Mouse (Mus musculus): ENCODE measurements around the gene Mapkap1.
A peak's percentile ranks its signal among the peaks of the same experiment; 100 is the strongest.

Gene Mapkap1

GRCm38 (mm10) chr2:34406601-34407464 is at the start of gene Mapkap1:
Mapkap1 (plus strand) TSS chr2:34406771.
- peak; percentile 88 for DNase-seq (ENCODE audit: low read depth, low spot score)

GRCm38 (mm10) chr2:34363678-34364077 is 42.9 kb upstream of the Mapkap1 start:
- no peak for DNase-seq (ENCODE audit: low read depth, low spot score)

DNA sequence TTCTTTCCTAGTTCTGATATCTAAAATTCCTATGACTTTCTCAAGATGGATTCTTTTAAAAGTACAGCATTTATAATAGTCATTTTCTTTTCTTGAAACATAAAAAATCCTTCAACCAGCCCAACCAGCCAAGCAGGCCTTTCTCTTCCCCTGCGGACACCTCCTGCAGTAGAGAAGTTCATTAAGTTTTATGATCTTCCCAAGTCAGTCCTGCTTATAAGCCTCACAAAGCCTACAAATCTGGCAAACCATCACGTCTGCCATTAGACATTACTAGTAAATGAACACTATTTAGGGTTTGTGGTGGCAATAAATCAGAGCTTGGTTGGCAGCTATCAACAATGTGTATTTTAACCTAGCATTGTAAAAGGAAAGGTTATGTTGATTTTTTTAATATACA is 39.5 kb upstream of the Mapkap1 start:
- DNase-seq (ENCODE audit: low read depth, low spot score): no peak

DNA sequence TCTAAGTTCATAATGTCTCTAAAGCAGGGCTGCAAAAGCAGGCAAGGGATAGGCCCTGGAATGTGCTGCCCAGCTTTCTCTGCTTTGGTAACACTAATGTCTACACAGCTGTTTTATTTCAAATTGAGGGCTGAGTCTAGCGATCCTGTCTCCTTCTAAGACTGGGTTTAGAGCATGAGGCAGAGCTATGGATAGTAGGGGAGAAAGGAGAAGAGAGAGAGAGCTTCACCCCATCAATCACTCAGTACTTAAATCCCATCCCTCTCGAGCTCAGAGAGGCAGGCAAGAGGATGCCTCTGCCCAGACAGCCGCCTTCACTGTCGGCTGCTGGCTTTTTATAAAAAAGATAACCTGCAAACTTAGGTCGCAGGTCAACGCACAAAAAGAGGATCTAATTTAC is 38.2 kb upstream of the Mapkap1 start:
- no peak for DNase-seq (ENCODE audit: low read depth, low spot score)

- DNase-seq (ENCODE audit: low read depth, low spot score): no peak
These were observed 36.2 kb upstream of the Mapkap1 start for GRCm38 (mm10) chr2:34370349-34370724.

DNA sequence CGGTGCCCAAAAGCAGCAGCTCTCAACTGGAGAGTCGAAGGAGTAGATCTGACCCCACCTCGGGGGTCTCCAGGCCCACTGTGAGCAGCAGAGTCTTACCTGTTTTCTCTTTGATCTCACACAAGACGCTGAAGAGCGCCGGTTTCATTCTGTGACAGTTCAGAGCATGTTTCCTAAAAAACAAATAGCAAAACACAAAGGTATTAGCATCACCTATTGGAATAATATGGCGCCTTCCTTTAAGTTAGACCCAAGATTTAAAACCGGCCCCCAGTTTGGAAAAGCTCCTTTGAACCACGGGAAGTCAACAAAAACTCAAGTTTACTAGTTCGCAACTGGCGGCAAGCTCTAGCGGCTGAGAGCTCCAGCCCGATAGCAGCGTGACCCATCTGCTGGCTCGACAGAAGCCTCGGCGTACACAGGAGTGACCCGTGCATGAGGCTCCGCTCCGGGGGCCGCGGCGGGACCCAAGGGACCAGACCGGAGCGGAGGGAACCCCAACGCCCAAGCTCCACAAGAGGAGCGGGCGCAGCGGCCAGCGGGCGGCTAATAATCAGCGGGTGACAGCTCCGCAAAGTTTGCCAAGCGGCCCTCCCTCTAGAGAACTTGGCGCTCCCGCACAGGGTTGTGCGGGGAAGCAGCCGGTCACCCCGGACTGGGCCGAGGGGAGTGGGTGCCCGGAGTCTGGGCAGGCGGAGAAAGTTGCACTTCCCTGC is 35.7 kb upstream of the Mapkap1 start:
- DNase-seq (ENCODE audit: low read depth, low spot score): no peak

- DNase-seq (ENCODE audit: low read depth, low spot score): no peak
These were observed 34.9 kb upstream of the Mapkap1 start for GRCm38 (mm10) chr2:34371441-34372304.

GRCm38 (mm10) chr2:34372305-34373301 is 34.0 kb upstream of the Mapkap1 start, which contains the start of gene Pbx3:
Pbx3 (minus strand) TSS chr2:34373142.
- peak; percentile 81 for DNase-seq (ENCODE audit: low read depth, low spot score)

DNA sequence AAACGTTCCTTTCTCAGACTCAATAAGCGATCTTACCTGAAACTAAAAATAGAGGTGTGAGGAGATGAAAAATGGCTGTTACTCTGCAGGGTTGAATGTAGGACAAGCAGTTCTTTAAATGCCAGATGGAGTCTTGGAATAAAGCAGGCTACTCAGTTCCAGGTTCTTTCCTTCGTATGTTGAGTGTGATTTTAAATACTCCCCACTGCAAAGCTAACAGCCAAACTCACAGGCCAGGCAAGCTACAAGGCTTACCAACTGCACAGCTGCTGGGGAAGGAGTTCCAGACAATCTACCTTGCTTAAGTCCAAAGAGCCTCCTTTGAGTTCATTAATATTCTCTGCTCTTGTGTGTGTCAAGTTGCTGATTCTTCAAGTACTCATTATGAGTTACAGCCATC is 32.7 kb upstream of the Mapkap1 start:
- DNase-seq (ENCODE audit: low read depth, low spot score): no peak

DNA sequence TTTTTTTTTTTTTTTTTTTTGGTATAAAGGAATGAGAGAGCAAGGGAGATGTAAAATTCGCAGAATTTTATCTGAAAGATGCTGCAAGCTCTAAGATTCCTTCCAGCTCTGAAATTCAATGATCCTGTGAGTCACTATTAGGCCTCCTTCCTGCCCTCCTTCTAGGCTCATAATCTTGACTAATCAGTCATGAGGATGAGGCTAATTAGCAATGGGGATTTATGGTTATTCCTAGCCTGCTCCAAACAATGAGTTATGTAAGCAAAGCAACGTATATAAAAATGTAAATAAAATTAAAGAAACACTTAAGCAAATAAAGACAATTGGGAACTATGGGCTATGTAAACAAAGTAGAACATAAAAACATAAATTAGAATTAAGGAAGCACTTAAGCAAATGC is 32.2 kb upstream of the Mapkap1 start:
- DNase-seq (ENCODE audit: low read depth, low spot score): no peak

- no peak for DNase-seq (ENCODE audit: low read depth, low spot score)
These were observed 27.6 kb upstream of the Mapkap1 start for GRCm38 (mm10) chr2:34378930-34379329.

DNA sequence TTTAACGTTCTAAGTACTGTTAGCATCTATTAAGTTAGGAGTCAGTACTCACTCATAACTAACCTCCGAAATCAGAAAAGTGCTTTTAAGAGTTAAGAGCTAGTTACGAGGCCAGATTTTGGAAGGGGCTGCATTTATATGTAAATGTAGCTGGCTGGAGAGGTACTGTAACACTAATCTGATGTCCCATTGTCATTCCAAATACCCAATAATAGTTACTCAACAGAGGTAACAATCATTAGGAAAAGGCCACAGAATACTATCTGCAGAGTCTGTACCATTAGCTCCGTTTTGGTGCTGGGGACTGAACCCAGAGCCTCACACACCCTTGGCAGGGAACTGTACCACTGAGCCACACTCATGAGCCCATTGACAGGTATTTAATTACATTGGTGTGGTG is 7.0 kb upstream of the Mapkap1 start:
- DNase-seq (ENCODE audit: low read depth, low spot score): no peak

DNA sequence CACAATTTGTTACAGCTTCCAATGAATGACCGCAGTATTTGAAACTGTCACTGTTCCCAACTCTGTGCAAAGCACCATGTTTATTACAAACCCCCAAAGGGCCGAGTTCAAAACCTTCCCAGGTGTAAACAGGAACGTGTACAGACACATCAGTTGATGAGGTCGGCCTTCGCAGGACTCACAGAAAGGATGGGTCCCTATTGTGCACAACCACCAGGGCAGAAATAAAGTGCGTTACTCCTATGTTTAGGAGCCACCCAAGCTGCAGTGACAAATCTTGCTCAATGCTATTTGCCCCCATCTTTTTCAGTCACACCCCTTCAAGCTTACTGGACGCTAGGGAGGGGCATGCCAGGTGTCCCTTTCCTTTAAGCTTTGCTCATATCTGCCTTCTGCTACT is 1.0 kb downstream of the Mapkap1 start:
- no peak for DNase-seq (ENCODE audit: low read depth, low spot score)

GRCm38 (mm10) chr2:34408341-34408740 is 1.8 kb downstream of the Mapkap1 start:
- DNase-seq (ENCODE audit: low read depth, low spot score): no peak

DNA sequence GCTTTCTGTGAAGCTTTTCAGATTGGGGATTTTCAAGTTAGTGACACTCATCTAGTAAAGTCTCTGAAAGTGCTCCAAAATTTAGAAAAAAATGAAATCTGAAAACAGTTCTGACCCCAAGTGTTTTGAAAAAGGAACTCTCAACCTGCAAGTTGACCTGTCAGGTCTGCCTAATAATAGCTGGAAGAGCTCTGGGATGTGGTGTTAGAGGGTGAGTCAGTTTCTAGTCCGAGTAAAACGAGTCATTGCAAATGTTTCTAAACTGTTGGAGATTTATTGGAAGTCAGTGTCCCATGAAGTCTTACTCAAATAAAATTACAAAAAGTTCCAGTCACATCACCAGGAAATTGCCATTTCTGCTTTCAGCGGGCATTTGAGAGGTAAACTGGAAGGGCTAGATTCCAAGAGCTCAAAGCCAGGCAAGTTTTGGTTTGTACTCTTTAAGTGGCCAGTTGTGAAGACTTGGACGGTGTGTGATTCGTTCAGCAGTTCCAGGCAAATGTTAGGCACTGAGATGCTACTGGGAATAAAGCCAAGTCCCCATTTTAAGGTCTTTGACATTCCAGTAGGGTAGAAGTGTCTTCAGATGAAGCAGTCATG is 3.3 kb downstream of the Mapkap1 start:
- no peak for DNase-seq (ENCODE audit: low read depth, low spot score)

GRCm38 (mm10) chr2:34420256-34420655 is 13.7 kb downstream of the Mapkap1 start:
- no peak for DNase-seq (ENCODE audit: low read depth, low spot score)

DNA sequence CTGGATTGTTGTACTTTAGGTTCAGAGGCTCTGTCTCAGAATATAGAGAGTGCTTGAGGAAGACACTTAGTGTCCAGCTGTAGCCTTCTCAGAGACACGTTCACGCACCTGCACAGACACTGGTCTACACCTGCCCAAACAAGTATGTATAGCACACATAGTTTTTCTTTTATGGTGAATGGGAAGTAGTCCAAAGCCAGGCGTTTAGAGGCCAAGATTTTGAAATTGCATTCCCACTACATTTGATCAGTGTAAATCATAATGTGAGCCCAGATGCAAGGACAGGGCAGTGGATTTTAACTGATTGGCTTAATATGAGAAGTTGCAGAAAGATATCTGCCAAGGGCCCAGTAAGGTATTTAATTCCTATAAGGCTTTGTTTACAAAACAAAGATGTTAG is 17.6 kb downstream of the Mapkap1 start:
- no peak for DNase-seq (ENCODE audit: low read depth, low spot score)

GRCm38 (mm10) chr2:34425573-34426223 is 19.1 kb downstream of the Mapkap1 start:
- no peak for DNase-seq (ENCODE audit: low read depth, low spot score)

DNA sequence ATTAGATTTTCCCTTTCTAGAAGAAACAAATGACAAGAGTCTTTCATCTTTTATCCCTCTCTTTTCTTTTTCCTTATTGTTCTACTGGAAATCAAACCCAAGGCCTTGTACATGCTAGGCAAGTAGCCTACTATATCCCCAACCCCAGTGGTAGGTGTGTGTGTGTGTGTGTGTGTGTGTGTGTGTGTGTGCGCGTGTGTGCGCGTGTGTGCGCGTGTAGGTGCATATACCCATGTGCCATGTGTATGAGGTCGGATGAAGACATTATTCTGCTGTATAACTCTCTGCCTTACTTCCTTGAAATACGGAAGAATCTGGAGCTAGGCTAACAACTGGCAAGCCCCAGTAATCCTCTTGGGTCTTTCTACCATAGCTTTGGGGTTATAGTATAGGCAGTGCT is 24.1 kb downstream of the Mapkap1 start:
- no peak for DNase-seq (ENCODE audit: low read depth, low spot score)

Measured in brain, embryonic 18.5 days (tissue).